Mouse (Mus musculus): ENCODE data around the gene Gm20538. TPM values are rescaled to one million over a fixed set of nuclear protein-coding genes. Genes with fewer than 3 reads are reported as not detected.

Gm20538 gene
- polyA plus RNA-seq, 1 experiment from 2014 or later = not detected

DNA sequence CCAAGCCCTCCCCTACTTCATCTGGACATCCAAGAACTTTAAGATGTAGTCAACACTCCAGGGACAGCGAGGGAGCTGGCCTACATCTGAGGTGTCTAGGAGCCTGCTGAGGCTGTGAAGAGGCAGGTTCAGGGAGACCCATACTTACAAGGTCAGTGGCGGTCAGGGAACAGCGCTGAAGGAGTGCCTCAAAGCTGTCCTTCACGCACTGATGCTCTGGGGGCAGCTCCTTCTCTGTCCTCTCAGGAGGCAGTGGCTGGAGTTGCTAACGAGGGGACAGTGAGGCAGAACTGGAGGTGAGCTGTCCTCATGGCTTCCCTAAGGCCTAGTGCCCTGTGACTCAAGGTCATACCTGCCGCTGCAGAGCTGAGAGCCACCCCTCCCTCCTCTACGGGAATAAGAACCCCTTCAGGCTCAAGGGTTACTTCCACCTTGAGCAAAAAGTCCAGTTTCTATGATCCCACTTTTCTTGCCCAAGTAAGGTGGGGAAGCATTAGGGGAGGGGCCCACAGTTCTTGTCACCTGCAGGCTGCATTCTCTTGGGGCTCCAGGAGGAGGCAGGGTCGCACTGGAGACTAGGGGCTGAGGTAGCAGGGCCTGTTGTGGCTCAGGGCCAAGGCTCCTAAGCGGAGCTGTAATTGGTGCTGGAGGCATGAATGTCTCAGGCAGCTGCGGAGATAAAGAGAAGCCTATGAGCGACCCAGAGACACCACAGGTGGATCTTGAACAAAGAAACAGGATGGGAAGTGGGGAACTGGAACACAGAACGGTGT is 34.4 kb downstream of the Gm20538 start:
- Histone ChIP-seq H3K27me3 (replicated peaks; ENCODE audit: control insufficient read depth, insufficient read depth, low read length) (peaks cover 43% of the 10 kb centered on the region), H3K4me2 (ENCODE audit: low read depth, low read length) (no peak overlapping the region), H3K36me3 (ENCODE audit: control insufficient read depth, insufficient read depth, low read length) (no peaks in the 10 kb centered on the region), H3K9me3 (ENCODE audit: control insufficient read depth, low read length) (no peaks in the 10 kb centered on the region), H3K27ac (replicated peaks; ENCODE audit: low read depth, low read length) (no peak overlapping the region), H3K9ac (ENCODE audit: low read depth, low read length) (no peak overlapping the region), H3K4me1 (ENCODE audit: control insufficient read depth, insufficient read depth, low read length) (0 out of 2 replicates have a peak, but pooled peaks cover 7% of the 10 kb centered on the region), H3K4me3 (ENCODE audit: low read depth, low read length) (no peak overlapping the region)
- WGBS = 53% methylated on average over 12 of the region's 12 CpGs
- ATAC-seq (ENCODE audit: low read depth) (no peak), DNase-seq (ENCODE audit: low spot score) (no peak)

DNA sequence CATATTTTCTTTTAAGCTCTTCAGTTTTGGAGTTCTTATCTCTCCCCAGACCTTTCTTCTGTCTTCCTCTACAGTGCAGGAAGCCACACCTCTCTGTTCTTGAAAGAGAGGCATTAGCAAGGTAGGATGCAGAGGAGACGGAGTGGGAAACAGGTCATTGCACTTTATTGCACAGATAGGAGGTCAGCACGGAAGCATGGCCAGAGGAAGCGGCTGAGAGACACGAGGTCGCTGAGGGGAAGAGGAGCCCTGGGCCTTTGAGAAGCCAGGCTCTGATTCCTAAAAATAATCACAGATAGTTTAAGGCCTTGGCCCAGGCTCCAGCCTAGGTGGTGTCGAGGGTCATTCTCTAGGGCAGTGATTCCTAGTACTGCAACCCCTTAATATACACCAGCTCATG is 36.9 kb downstream of the Gm20538 start:
- H3K4me1 ChIP-seq (ENCODE audit: control insufficient read depth, insufficient read depth, low read length) = peaks cover 16% of the 10 kb centered on the region; the same call in 1 of the 2 replicates
- DNase-seq (ENCODE audit: low spot score) (no peak), ATAC-seq (ENCODE audit: low read depth) (no peak)
- no peaks in the 10 kb centered on the region for H3K9me3 ChIP-seq (ENCODE audit: control insufficient read depth, low read length)
- H3K4me3 ChIP-seq (ENCODE audit: low read depth, low read length) = no peak overlapping the region
- H3K4me2 ChIP-seq (ENCODE audit: low read depth, low read length) = no peak overlapping the region
- peaks cover 68% of the 10 kb centered on the region for H3K27me3 ChIP-seq (replicated peaks; ENCODE audit: control insufficient read depth, insufficient read depth, low read length)
- no peak overlapping the region for H3K27ac ChIP-seq (replicated peaks; ENCODE audit: low read depth, low read length)
- 45% methylated on average over 6 of the region's 6 CpGs for WGBS
- H3K36me3 ChIP-seq (ENCODE audit: control insufficient read depth, insufficient read depth, low read length) = no peaks in the 10 kb centered on the region
- no peak overlapping the region for H3K9ac ChIP-seq (ENCODE audit: low read depth, low read length)

DNA sequence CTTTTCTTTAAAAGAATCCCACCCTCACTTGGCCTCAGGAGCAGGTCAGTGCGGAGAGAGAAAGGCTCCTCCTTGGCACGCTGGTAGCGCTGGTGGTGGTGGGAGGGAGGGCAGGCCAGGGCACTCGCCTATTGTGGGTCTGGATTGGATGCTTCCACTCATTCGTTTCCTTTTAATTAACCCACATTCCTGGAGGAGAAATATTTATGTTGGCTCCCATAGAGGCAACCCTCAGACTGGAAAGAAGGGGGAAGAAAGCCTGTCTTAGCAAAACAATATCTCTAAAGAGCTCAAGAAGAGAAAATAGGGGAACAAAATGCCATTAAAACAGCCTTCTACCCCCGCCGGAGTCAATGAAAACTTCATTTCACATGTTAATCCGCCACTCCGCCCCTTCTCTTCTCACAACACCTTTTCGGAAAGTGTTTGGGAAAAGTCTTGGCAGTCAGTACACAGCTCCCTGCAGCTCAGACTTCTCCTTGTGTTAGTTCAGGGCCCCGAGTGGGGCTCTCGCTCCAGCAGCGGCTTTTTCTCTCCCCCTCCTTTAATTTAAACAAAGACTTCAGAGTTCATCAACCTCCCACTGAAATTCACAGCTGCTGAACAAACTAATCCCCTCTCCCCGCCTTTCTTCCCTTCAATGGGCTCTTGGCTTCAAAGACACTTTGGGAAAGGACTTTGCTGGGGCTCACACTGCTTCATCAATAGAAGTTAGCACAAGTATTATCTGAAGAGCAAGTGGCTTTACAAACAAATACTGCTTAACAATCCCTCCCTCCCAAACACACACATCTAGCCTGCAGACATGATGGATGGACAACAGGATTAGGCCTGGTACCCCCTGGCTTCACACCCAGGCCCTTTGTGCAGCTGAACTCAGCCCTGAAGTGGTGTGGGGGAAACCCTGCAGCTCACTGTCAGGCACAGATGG is 37.8 kb downstream of the Gm20538 start:
- no peak overlapping the region for H3K4me3 ChIP-seq (ENCODE audit: low read depth, low read length)
- peak overlapping the region; percentile 3; the same call in 1 of the 2 replicates for H3K4me2 ChIP-seq (ENCODE audit: low read depth, low read length)
- H3K36me3 ChIP-seq (ENCODE audit: control insufficient read depth, insufficient read depth, low read length) = no peaks in the 10 kb centered on the region
- peak; percentile 58; the same call in 1 of the 2 replicates for ATAC-seq (ENCODE audit: low read depth)
- H3K27me3 ChIP-seq (replicated peaks; ENCODE audit: control insufficient read depth, insufficient read depth, low read length) = peaks cover 77% of the 10 kb centered on the region
- no peak overlapping the region for H3K27ac ChIP-seq (replicated peaks; ENCODE audit: low read depth, low read length)
- H3K9me3 ChIP-seq (ENCODE audit: control insufficient read depth, low read length) = no peaks in the 10 kb centered on the region
- peaks cover 16% of the 10 kb centered on the region; the same call in 1 of the 2 replicates for H3K4me1 ChIP-seq (ENCODE audit: control insufficient read depth, insufficient read depth, low read length)
- WGBS = 11% methylated on average over 14 of the region's 14 CpGs
- no peak overlapping the region for H3K9ac ChIP-seq (ENCODE audit: low read depth, low read length)
- DNase-seq (ENCODE audit: low spot score) = peak; percentile 59

DNA sequence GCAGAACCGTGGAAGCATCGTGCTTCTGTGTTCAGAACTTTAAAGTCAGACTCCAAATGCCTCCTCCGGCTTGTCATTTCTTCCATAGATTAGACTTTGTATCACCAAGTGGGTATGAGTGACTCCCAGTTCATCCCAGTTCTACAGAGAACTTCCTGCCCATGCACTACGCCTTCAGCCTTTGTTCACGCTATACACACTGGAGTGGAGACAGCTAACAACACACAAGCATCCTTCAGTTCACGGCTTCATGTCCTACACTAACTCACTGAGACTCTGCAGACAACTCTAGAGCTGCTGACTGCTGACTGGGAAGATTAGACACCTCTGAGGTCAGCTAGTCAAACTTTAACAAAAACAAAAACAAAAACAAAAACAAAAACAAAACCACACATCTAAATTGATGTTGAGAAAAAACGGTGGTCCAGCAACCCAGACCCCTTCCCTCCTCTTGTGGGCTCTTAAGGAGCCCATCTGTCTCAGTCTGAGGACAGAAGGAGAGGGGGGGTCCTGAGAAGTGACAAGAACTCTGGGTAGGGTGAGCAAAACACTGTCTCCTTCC is 38.6 kb downstream of the Gm20538 start:
- WGBS = 25% methylated on average over 7 of the region's 7 CpGs
- DNase-seq (ENCODE audit: low spot score) (no peak), ATAC-seq (ENCODE audit: low read depth) (no peak)
- no peak overlapping the region; the same call in 1 of the 2 replicates for H3K4me2 ChIP-seq (ENCODE audit: low read depth, low read length)
- no peak overlapping the region for H3K9ac ChIP-seq (ENCODE audit: low read depth, low read length)
- no peaks in the 10 kb centered on the region for H3K9me3 ChIP-seq (ENCODE audit: control insufficient read depth, low read length)
- no peaks in the 10 kb centered on the region for H3K36me3 ChIP-seq (ENCODE audit: control insufficient read depth, insufficient read depth, low read length)
- no peak overlapping the region for H3K27ac ChIP-seq (replicated peaks; ENCODE audit: low read depth, low read length)
- H3K4me3 ChIP-seq (ENCODE audit: low read depth, low read length) = no peak overlapping the region
- H3K27me3 ChIP-seq (replicated peaks; ENCODE audit: control insufficient read depth, insufficient read depth, low read length) = peaks cover 84% of the 10 kb centered on the region
- H3K4me1 ChIP-seq (ENCODE audit: control insufficient read depth, insufficient read depth, low read length) = peaks cover 16% of the 10 kb centered on the region; the same call in 1 of the 2 replicates

DNA sequence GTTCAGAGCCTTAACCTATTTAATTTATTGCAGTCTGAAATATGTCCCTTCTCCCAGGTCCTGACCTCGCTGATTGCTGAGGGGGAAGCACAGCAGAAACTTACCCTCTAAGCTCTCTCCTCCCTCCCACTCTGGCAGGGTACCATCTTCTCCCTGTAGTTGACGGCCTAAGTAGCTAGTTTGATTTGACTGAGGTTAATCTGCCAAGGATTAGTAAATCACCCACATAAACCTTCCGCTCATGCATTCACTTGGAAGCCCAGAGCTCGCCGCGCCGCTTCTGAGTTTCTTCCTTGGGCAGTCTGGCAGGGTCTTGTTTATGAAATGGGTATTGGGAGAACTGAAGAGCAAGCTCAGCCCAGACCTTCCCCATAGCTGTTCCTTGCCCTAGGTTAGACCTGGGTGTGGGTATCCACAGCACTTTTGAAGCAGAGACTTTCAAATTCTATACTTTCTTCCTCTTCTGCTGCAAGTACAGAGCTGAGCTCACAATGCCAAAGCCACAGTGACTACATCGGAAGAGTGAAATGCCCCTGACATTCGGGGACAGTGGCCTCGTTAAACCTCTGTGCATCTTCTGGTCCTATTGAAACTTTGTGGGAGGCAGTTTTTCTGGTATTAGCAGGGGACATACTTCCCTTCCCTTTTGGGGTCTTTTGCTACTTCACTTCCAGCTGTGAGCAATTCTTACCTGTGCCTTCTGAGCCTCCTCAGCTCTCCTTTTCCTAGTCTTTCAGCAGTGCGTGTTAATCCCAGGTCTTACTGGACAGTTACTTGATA is 39.4 kb downstream of the Gm20538 start:
- WGBS = 15% methylated on average over 11 of the region's 11 CpGs
- DNase-seq (ENCODE audit: low spot score) (no peak), ATAC-seq (ENCODE audit: low read depth) (no peak)

DNA sequence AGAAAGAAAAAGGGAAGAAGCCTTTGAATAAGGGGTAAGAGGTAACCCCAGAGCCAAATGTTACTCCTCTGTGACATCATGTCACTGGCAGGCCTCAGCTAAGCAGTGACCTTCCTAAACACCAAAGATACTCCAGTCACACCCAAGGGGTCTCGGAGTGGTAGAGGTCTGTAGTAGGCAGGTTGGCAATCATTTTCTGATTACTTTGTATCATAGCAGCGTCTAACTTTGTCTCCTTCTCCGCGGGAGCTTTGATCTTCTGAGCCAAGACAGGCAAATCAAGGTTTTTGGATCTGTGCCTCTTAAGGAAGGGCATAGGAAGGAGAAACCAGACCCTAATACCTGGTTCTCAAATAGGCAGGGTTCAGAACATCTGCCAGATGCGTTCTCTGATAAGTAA is 40.0 kb downstream of the Gm20538 start:
- no peak for DNase-seq (ENCODE audit: low spot score)
- no peak for ATAC-seq (ENCODE audit: low read depth)
- no peak overlapping the region for H3K27ac ChIP-seq (replicated peaks; ENCODE audit: low read depth, low read length)
- H3K4me3 ChIP-seq (ENCODE audit: low read depth, low read length) = no peak overlapping the region
- peaks cover 16% of the 10 kb centered on the region; the same call in 1 of the 2 replicates for H3K4me1 ChIP-seq (ENCODE audit: control insufficient read depth, insufficient read depth, low read length)
- H3K36me3 ChIP-seq (ENCODE audit: control insufficient read depth, insufficient read depth, low read length) = no peaks in the 10 kb centered on the region
- 21% methylated on average over 4 of the region's 5 CpGs for WGBS
- H3K9me3 ChIP-seq (ENCODE audit: control insufficient read depth, low read length) = no peaks in the 10 kb centered on the region
- peaks cover 90% of the 10 kb centered on the region for H3K27me3 ChIP-seq (replicated peaks; ENCODE audit: control insufficient read depth, insufficient read depth, low read length)
- no peak overlapping the region for H3K4me2 ChIP-seq (ENCODE audit: low read depth, low read length)
- H3K9ac ChIP-seq (ENCODE audit: low read depth, low read length) = no peak overlapping the region

More for the DNA sequence above, 39.4 kb downstream of the Gm20538 start:
- Histone ChIP-seq H3K4me3 (ENCODE audit: low read depth, low read length) (no peak overlapping the region), H3K4me1 (ENCODE audit: control insufficient read depth, insufficient read depth, low read length) (peaks cover 16% of the 10 kb centered on the region; the same call in 1 of the 2 replicates), H3K27me3 (replicated peaks; ENCODE audit: control insufficient read depth, insufficient read depth, low read length) (peaks cover 90% of the 10 kb centered on the region), H3K27ac (replicated peaks; ENCODE audit: low read depth, low read length) (no peak overlapping the region), H3K4me2 (ENCODE audit: low read depth, low read length) (no peak overlapping the region), H3K36me3 (ENCODE audit: control insufficient read depth, insufficient read depth, low read length) (no peaks in the 10 kb centered on the region), H3K9me3 (ENCODE audit: control insufficient read depth, low read length) (no peaks in the 10 kb centered on the region), H3K9ac (ENCODE audit: low read depth, low read length) (no peak overlapping the region)

DNA sequence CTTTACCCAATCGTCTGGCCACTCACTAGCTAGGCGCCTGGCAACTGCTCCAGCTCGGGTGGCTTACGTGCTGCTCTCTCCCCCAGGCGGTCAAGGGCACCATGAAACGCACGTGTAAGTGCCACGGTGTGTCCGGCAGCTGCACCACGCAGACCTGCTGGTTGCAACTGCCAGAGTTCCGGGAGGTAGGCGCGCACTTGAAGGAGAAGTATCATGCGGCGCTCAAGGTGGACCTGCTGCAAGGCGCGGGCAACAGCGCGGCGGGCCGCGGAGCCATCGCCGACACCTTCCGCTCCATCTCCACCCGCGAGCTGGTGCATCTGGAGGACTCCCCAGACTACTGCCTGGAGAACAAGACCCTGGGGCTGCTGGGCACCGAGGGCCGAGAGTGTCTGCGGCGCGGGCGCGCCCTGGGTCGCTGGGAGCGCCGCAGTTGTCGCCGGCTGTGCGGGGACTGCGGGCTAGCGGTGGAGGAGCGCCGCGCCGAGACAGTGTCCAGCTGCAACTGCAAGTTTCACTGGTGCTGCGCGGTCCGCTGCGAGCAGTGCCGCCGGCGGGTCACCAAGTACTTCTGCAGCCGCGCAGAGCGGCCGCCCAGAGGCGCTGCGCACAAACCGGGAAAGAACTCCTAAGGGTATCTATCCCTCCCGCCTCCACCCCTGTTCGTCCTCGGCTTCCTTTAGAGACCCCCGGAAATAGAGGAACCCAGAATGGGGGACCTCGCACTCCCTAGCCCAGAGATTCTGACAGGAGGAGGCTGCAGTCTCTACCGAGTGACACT is 41.0 kb downstream of the Gm20538 start:
- H3K36me3 ChIP-seq (ENCODE audit: control insufficient read depth, insufficient read depth, low read length) = no peaks in the 10 kb centered on the region
- H3K27ac ChIP-seq (replicated peaks; ENCODE audit: low read depth, low read length) = no peak overlapping the region
- peak overlapping the region; percentile 86 for H3K4me2 ChIP-seq (ENCODE audit: low read depth, low read length)
- H3K4me3 ChIP-seq (ENCODE audit: low read depth, low read length) = peak overlapping the region; percentile 46
- H3K9ac ChIP-seq (ENCODE audit: low read depth, low read length) = peak overlapping the region; percentile 54
- peaks cover 85% of the 10 kb centered on the region for H3K27me3 ChIP-seq (replicated peaks; ENCODE audit: control insufficient read depth, insufficient read depth, low read length)
- peak; percentile 27 for ATAC-seq (ENCODE audit: low read depth)
- H3K4me1 ChIP-seq (ENCODE audit: control insufficient read depth, insufficient read depth, low read length) = peaks cover 16% of the 10 kb centered on the region; the same call in 1 of the 2 replicates
- WGBS = under 1% methylated on average over 40 of the region's 66 CpGs
- DNase-seq (ENCODE audit: low spot score) = peak; percentile 46
- H3K9me3 ChIP-seq (ENCODE audit: control insufficient read depth, low read length) = no peaks in the 10 kb centered on the region
